Mouse (Mus musculus) MEL (cell line): ENCODE measurements around the gene Cby3. TPM values are rescaled to one million over a fixed set of nuclear protein-coding genes. Genes with fewer than 3 reads are reported as not detected.

Experiments
- DNase-seq: peaks from one replicate; pipeline ENCODE4 v3.0.0; 2011; ENCODE audit warnings: low read depth, low spot score
- H3K27ac ChIP-seq: 2 replicates; pipeline ENCODE4 v1.5.1; 2012; ENCODE audit warnings: low read depth, mild to moderate bottlenecking, control low read depth, low read length, moderate library complexity; ENCODE audit not compliant: control insufficient read depth
- H3K27me3 ChIP-seq, 2 experiments: fragments of 150-350 bp in 1 of 2; sonication (generic) in 1 of 2; 2 replicates each; pipeline ENCODE4 v1.6.1; 2012; ENCODE audit warnings: low read length in 2 of 2, mild to moderate bottlenecking in 2 of 2, improper control_type of control experiment in 1 of 2, moderate library complexity in 1 of 2; ENCODE audit not compliant: insufficient read depth in 2 of 2, control insufficient read depth in 1 of 2
- H3K36me3 ChIP-seq, 2 experiments: 2 replicates each; pipeline ENCODE4 v1.6.1; 2012 to 2014; ENCODE audit warnings: low read length in 2 of 2, improper control_type of control experiment in 1 of 2, inconsistent platforms in 1 of 2, mild to moderate bottlenecking in 1 of 2; ENCODE audit not compliant: insufficient read depth in 2 of 2, control insufficient read depth in 1 of 2
- H3K4me1 ChIP-seq, 2 experiments: fragments of 150-350 bp in 1 of 2; sonication (generic) in 1 of 2; 2 replicates each; pipeline ENCODE4 v1.6.1; 2012; ENCODE audit warnings: low read length in 2 of 2, improper control_type of control experiment in 1 of 2, mild to moderate bottlenecking in 1 of 2; ENCODE audit not compliant: insufficient read depth in 2 of 2, control insufficient read depth in 1 of 2
- H3K4me3 ChIP-seq, 2 experiments: fragments of 150-350 bp in 1 of 2; sonication (generic) in 1 of 2; 2 replicates each; pipeline ENCODE4 v1.5.1; 2012; ENCODE audit warnings: low read depth in 2 of 2, low read length in 2 of 2, mild to moderate bottlenecking in 2 of 2, moderate library complexity in 2 of 2, control low read depth in 1 of 2, improper control_type of control experiment in 1 of 2; ENCODE audit not compliant: control insufficient read depth in 1 of 2, insufficient read depth in 1 of 2
- H3K79me2 ChIP-seq: 2 replicates; pipeline ENCODE4 v1.6.1; 2012; ENCODE audit warnings: mild to moderate bottlenecking, low read length, moderate library complexity; ENCODE audit not compliant: control insufficient read depth, poor library complexity, insufficient read depth
- H3K9ac ChIP-seq: 2 replicates; pipeline ENCODE4 v1.6.1; 2012; ENCODE audit warnings: low read depth, mild to moderate bottlenecking, control low read depth, low read length, moderate library complexity; ENCODE audit not compliant: control insufficient read depth, poor library complexity, severe bottlenecking
- H3K9me3 ChIP-seq: fragments of 150-350 bp; sonication (generic); replicated peaks from 2 replicates; pipeline ENCODE4 v1.6.1; 2012; ENCODE audit warnings: mild to moderate bottlenecking, low read length, improper control_type of control experiment, moderate library complexity; ENCODE audit not compliant: insufficient read depth
- BHLHE40 ChIP-seq: IDR thresholded peaks from 2 replicates; pipeline ENCODE4 v1.6.1; 2012; ENCODE audit warnings: low read depth, mild to moderate bottlenecking, inconsistent platforms, low read length, improper control_type of control experiment, borderline replicate concordance
- CHD1 ChIP-seq: IDR thresholded peaks from 2 replicates; pipeline ENCODE4 v1.6.1; 2012; ENCODE audit warnings: low read depth, mild to moderate bottlenecking, inconsistent platforms, low read length, improper control_type of control experiment
- CHD2 ChIP-seq: IDR thresholded peaks from 2 replicates; pipeline ENCODE4 v1.6.1; 2011; ENCODE audit warnings: low read length, improper control_type of control experiment
- CTCF ChIP-seq, 3 experiments: IDR thresholded peaks in 2 of 3; conservative IDR thresholded peaks in 1 of 3; 2 replicates each; pipeline ENCODE4 v1.5.1; 2011 to 2012; ENCODE audit warnings: low read length in 3 of 3, low read depth in 2 of 3, mild to moderate bottlenecking in 2 of 3, improper control_type of control experiment in 1 of 3, inconsistent platforms in 1 of 3, mixed read lengths in 1 of 3, moderate library complexity in 1 of 3; ENCODE audit not compliant: control insufficient read depth in 1 of 3, insufficient read depth in 1 of 3, poor library complexity in 1 of 3, severe bottlenecking in 1 of 3
- EP300 ChIP-seq, 2 experiments: IDR thresholded peaks; 2 replicates each; pipeline ENCODE4 v1.6.1; 2011; ENCODE audit warnings: improper control_type of control experiment in 2 of 2, low read length in 2 of 2, low read depth in 1 of 2, mild to moderate bottlenecking in 1 of 2
- GATA1 ChIP-seq: IDR thresholded peaks from 2 replicates; pipeline ENCODE4 v1.6.1; 2011; ENCODE audit warnings: low read depth, low read length, improper control_type of control experiment
- HCFC1 ChIP-seq: IDR thresholded peaks from 2 replicates; pipeline ENCODE4 v1.6.1; 2012; ENCODE audit warnings: low read depth, mild to moderate bottlenecking, inconsistent platforms, low read length, improper control_type of control experiment, moderate library complexity
- MAFK ChIP-seq: IDR thresholded peaks from 2 replicates; pipeline ENCODE4 v1.6.1; 2011; ENCODE audit warnings: low read depth, mild to moderate bottlenecking, low read length, improper control_type of control experiment, borderline replicate concordance
- MAX ChIP-seq: IDR thresholded peaks from 2 replicates; pipeline ENCODE4 v1.6.1; 2011; ENCODE audit warnings: low read length, improper control_type of control experiment
- MAZ ChIP-seq: IDR thresholded peaks from 2 replicates; pipeline ENCODE4 v1.6.1; 2012; ENCODE audit warnings: low read depth, mild to moderate bottlenecking, inconsistent platforms, low read length, improper control_type of control experiment
- MXI1 ChIP-seq: IDR thresholded peaks from 2 replicates; pipeline ENCODE4 v1.6.1; 2011; ENCODE audit warnings: mild to moderate bottlenecking, low read depth, low read length, improper control_type of control experiment
- MYB ChIP-seq: IDR thresholded peaks from 2 replicates; pipeline ENCODE4 v1.6.1; 2011; ENCODE audit warnings: mild to moderate bottlenecking, low read depth, low read length, improper control_type of control experiment
- MYC ChIP-seq: IDR thresholded peaks from 2 replicates; pipeline ENCODE4 v1.6.1; 2011; ENCODE audit warnings: low read depth, mild to moderate bottlenecking, low read length, improper control_type of control experiment, moderate library complexity
- NELFE ChIP-seq: IDR thresholded peaks from 2 replicates; pipeline ENCODE4 v1.6.1; 2011; ENCODE audit warnings: low read depth, low read length, improper control_type of control experiment
- POLR2A ChIP-seq, 2 experiments: IDR thresholded peaks; 2 replicates each; pipeline ENCODE4 v1.6.1; 2011 to 2012; ENCODE audit warnings: low read length in 2 of 2, mild to moderate bottlenecking in 2 of 2, control low read depth in 1 of 2, improper control_type of control experiment in 1 of 2, low read depth in 1 of 2, moderate library complexity in 1 of 2; ENCODE audit not compliant: control insufficient read depth in 1 of 2, insufficient read depth in 1 of 2, poor library complexity in 1 of 2
- RAD21 ChIP-seq: IDR thresholded peaks from 2 replicates; pipeline ENCODE4 v1.6.1; 2011; ENCODE audit warnings: mild to moderate bottlenecking, low read depth, low read length, improper control_type of control experiment
- RCOR1 ChIP-seq: IDR thresholded peaks from 2 replicates; pipeline ENCODE4 v1.6.1; 2012; ENCODE audit warnings: low read depth, mild to moderate bottlenecking, inconsistent platforms, low read length, improper control_type of control experiment
- SIN3A ChIP-seq: IDR thresholded peaks from 2 replicates; pipeline ENCODE4 v1.6.1; 2012; ENCODE audit warnings: low read length, improper control_type of control experiment, inconsistent platforms
- SMC3 ChIP-seq: IDR thresholded peaks from 2 replicates; pipeline ENCODE4 v1.6.1; 2011; ENCODE audit warnings: low read depth, low read length, improper control_type of control experiment
- TBP ChIP-seq: IDR thresholded peaks from 2 replicates; pipeline ENCODE4 v1.8.0; 2011; ENCODE audit warnings: low read depth, low read length, improper control_type of control experiment
- UBTF ChIP-seq: IDR thresholded peaks from 2 replicates; pipeline ENCODE4 v1.6.1; 2012; ENCODE audit warnings: low read depth, mild to moderate bottlenecking, inconsistent platforms, low read length, improper control_type of control experiment, moderate library complexity, borderline replicate concordance; ENCODE audit not compliant: insufficient read depth
- USF1 ChIP-seq: IDR thresholded peaks from 2 replicates; pipeline ENCODE4 v1.6.1; 2014; ENCODE audit warnings: low read depth, mild to moderate bottlenecking, inconsistent platforms, low read length, improper control_type of control experiment, moderate library complexity
- ZC3H11A ChIP-seq: IDR thresholded peaks from 2 replicates; pipeline ENCODE4 v1.6.1; 2012; ENCODE audit warnings: low read depth, mild to moderate bottlenecking, inconsistent platforms, low read length, improper control_type of control experiment
- ZKSCAN1 ChIP-seq: IDR thresholded peaks from 2 replicates; pipeline ENCODE4 v1.6.1; 2012; ENCODE audit warnings: low read depth, mild to moderate bottlenecking, inconsistent platforms, low read length, improper control_type of control experiment, moderate library complexity
- polyA plus RNA-seq, 2 experiments: library from polyadenylated mRNA; stranded (reverse) in 1 of 2; unstranded in 1 of 2; fragments of >175 nt in 1 of 2; fragments of >200 nt in 1 of 2; gene quantifications; 2 replicates each; pipeline versions ENCODE4 v1.2.1 to v1.2.4; 2012; ENCODE audit warnings: low replicate concordance in 2 of 2, low read depth in 1 of 2; ENCODE audit not compliant: insufficient read length in 2 of 2, insufficient read depth in 1 of 2, missing spikeins in 1 of 2
- total RNA-seq: library from RNA; depleted of rRNA; stranded (reverse); fragments of 300-350 nt; gene quantifications from 2 replicates; pipeline ENCODE4 v1.2.3, GENCODE M21; 2012

The Cby3 gene
- total and polyA plus RNA-seq, 3 experiments: 0.23 to 0.31 TPM; not detected in 1

DNA sequence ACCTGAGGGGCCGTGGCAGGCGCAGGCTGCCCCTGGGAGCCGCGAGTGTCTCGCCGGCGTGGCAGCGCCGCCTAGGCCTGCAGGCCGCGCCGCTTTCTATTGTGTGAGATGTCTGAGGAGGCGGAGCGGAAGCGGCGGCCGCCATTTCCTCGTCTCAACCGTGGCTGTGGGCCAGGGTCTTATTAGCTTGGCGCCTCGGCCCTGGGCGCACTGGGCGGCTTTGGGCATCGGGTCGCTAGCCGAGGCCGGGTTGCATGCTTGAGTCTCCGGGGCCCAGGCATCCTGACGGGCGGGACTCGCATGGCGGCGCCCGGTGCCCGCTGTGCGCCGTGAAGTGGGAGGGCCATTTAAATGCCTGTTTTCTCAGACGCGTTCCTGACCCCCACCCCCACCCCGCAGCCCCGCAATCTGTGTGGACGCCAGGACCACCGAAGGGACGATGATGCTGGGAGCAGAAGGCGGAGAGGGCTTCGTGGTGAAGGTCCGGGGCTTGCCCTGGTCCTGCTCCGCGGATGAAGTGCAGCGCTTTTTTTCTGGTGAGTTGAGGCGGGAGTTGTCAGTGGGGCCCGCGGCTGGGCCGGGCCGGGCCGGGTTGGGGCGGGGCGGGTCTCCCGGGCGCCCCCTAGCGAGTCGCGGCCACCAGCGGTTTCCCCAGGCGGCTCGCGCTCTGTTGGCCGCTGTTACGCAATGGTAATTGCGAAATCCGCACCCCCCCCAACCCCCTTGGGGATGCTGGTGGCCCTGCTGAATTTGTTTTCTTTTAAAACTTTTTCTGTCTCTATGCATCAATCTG, 23.8 kb downstream of the Cby3 start (continued):
- TF ChIP-seq MYC: no peak
- TF ChIP-seq CTCF (IDR thresholded peaks at IDR 0.05 in 2 of 3, conservative IDR thresholded peaks at IDR 0.05 in 1 of 3; ENCODE audit: control insufficient read depth in 1 of 3, insufficient read depth in 1 of 3, low read depth in 2 of 3, low read length in 3 of 3, poor library complexity in 1 of 3, severe bottlenecking in 1 of 3): peak; percentile 36 to 92 (median 79); a peak in 5 of 6 replicates
- TF ChIP-seq EP300 (IDR thresholded peaks at IDR 0.05; ENCODE audit: low read depth in 1 of 2, low read length in 2 of 2): peak in 1 of 2 experiments; percentile 25; a peak in 1 of 4 replicates
- TF ChIP-seq SIN3A: peak; percentile 80
- TF ChIP-seq TBP: no peak
- TF ChIP-seq BHLHE40: no peak
- TF ChIP-seq HCFC1: peak; percentile 34; the same call in 1 of the 2 replicates
- no peak for TF ChIP-seq MYB
- peak; percentile 48 for TF ChIP-seq SMC3
- TF ChIP-seq GATA1: no peak
- TF ChIP-seq CHD1: peak; percentile 49; the same call in 1 of the 2 replicates
- no peak for TF ChIP-seq RAD21
- no peak for TF ChIP-seq MAX
- TF ChIP-seq ZC3H11A: no peak
- TF ChIP-seq ZKSCAN1: 0 out of 2 replicates have a peak, but pooled peaks have one; percentile 12
- peak; percentile 66; the same call in 1 of the 2 replicates for TF ChIP-seq MXI1
- peak; percentile 50 for TF ChIP-seq RCOR1
- TF ChIP-seq NELFE: no peak

DNA sequence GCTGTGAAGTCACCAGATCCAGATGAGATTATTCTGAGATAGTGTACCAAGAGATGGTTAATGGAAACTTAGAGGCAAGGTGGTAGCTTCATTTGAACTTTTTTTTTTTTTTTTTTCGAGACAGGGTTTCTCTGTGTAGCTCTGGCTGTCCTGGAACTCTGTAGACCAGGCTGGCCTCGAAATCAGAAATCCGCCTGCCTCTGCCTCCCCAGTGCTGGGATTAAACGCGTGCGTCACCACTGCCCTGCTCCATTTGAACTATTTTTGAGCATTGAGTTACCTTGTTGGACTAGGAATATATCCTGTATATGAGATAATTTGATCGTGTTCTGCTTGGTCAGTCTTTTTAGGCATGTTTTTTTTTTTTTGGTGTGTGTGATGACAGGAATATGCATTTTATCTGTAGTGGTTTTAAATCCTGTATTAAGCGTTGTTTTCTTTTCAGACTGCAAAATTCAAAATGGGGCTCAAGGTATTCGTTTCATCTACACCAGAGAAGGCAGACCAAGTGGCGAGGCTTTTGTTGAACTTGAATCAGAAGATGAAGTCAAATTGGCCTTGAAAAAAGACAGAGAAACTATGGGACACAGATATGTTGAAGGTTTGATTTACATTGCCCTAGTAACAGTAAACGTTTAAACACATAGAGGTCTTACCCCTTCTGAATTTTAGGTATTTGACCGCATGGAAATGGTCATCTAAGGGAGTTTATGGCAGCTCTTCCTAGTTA, 24.9 kb downstream of the Cby3 start:
- H3K4me3 ChIP-seq: peak overlapping the region; percentile 62 to 93
- peaks cover 0 to 15% of the 10 kb centered on the region in 2 experiments; a peak in 3 of 4 replicates for H3K4me1 ChIP-seq
- peak; percentile 34 for DNase-seq
- H3K27me3 ChIP-seq: no peaks in the 10 kb centered on the region
- H3K36me3 ChIP-seq: peaks cover 42 to 56% of the 10 kb centered on the region in 2 experiments
- TF ChIP-seq MAFK (no peak), CHD1 (no peak), SIN3A (no peak; the same call in 1 of the 2 replicates), MAX (no peak), MXI1 (no peak), MYC (no peak), CHD2 (no peak), SMC3 (no peak), MAZ (no peak), POLR2A (IDR thresholded peaks at IDR 0.05; ENCODE audit: control insufficient read depth in 1 of 2, insufficient read depth in 1 of 2, low read depth in 1 of 2, low read length in 2 of 2, poor library complexity in 1 of 2) (no peak; a peak in 1 of 4 replicates), UBTF (no peak), USF1 (no peak), NELFE (no peak), TBP (no peak)
- no peaks in the 10 kb centered on the region for H3K9me3 ChIP-seq
- H3K27ac ChIP-seq: no peak overlapping the region
- peaks cover 31% of the 10 kb centered on the region for H3K79me2 ChIP-seq
- H3K9ac ChIP-seq: peak overlapping the region; percentile 98
